Mouse (Mus musculus): ENCODE results near the gene Foxn3.

Gene Foxn3

GRCm38 (mm10) chr12:99356660-99357059 lies 206.7 kb downstream of the Foxn3 start:
- no peak for DNase-seq (ENCODE audit: low spot score in 2 of 2)

DNA sequence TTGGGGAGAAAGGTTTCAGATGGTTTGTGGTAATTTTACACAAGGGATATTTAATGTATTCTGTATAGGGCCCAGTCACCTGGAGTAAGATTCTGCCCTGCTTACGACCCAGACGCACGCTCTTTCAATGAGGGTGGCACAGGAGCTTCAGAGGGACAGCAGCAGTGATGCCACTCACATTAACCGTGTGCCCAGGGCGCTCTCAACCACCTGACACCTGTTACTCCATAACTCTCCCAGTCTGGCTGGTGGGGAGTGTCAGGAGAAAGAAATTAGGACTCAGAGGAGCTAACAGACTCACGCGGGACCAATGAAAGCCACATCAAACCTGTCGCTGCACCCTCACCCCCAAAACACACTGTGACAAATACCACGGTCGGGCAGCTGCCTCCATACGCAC lies 209.7 kb downstream of the Foxn3 start:
- no peak for DNase-seq (ENCODE audit: low spot score in 2 of 2)

- DNase-seq (ENCODE audit: low spot score in 2 of 2), result no peak
Observed at GRCm38 (mm10) chr12:99352583-99352982, 210.8 kb downstream of the Foxn3 start.

DNA sequence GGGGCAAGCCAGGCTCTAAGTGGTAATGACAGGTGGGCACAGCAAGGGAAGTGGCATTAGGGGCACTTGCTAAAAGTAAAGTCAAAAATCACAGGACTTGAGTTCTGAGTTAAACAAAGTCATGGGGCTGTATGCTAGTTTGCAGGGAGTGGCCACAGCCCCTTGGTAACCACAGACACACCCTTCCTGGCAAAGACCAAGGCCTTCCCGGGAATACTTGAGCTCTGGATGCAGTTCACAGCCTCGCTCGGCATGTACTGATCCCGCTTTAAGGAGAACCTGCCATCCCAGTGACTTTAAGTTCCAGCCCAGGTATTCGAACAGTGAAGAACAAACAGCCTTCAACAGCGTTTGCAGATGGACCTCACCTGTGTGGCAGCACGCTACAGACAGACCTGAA lies 211.2 kb downstream of the Foxn3 start:
- no peak for DNase-seq (ENCODE audit: low spot score in 2 of 2)

- no peak for DNase-seq (ENCODE audit: low spot score in 2 of 2)
Observed at GRCm38 (mm10) chr12:99351731-99352130, 211.7 kb downstream of the Foxn3 start.

DNA sequence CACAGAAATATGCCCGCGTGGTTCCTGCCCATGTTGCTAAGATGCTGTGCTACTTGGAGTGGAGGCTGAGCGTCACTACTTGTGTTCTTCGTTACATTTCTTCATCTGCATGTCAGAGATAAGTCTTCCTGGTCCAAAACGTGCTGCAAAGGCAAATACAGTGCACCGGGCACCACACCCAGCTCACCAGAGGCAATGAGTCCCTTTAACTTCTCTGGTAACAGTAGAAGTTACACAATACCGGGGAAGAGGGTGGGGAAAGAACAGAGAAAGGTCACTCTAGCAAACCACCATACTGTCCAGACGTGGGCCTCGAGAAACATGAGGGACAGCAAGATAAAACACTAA lies 213.8 kb downstream of the Foxn3 start:
- DNase-seq (ENCODE audit: low spot score in 2 of 2), result no peak

DNA sequence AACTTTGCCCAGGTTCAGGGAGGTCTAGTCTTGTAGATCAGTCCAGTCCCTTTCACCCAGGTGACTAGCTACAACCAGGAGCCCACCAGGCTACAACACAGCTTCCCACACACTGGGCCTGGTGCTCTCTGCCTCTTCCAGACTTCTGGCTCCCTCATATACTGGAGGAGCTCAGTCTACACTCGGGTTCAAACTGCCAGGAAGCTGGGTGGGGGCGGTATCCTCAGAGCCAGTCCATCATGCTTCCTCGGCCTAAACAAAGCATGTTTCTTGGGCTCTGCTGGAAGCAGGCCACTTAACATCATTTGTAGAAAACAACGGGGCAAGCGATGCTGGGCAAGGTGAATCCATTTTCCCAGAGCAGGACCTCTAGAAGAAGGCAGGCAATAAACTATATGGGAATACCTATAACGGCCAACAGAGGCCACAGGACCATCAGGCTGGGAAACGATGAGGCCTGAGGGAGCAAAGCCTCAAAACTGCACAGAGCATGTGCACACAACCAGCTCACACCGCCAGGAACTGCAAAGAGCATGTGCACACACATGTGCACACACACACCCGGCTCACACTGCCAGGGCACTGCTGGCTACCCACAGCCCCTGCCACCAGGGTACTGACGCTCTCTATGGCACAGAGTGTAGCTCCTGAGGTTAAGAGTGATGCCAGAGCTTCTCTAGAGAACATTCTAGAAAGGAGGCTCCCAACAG lies 214.3 kb downstream of the Foxn3 start:
- DNase-seq (ENCODE audit: low spot score in 2 of 2), result no peak

- DNase-seq (ENCODE audit: low spot score in 2 of 2), result no peak
Observed at GRCm38 (mm10) chr12:99347512-99347911, 215.9 kb downstream of the Foxn3 start.

DNA sequence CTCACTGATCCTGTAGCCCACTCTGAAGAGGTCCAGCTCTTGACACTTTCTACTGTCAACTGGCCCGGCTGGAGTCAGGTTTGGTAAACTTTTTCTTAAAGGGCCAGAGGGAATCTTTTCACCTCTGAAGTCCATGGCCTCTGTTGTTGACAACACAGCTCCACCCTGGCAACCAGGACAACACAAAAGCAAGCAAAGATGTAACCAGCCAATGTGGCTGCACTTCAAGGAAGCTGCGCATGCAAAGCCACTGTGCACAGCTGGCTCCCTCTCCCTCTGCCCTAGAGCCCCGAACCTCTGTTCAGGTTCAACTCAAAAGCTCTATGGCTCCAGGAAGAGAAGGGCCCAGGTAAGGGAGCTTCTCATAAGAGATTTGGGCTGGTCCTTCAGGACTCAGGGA lies 216.4 kb downstream of the Foxn3 start:
- DNase-seq (ENCODE audit: low spot score in 2 of 2), result no peak

DNA sequence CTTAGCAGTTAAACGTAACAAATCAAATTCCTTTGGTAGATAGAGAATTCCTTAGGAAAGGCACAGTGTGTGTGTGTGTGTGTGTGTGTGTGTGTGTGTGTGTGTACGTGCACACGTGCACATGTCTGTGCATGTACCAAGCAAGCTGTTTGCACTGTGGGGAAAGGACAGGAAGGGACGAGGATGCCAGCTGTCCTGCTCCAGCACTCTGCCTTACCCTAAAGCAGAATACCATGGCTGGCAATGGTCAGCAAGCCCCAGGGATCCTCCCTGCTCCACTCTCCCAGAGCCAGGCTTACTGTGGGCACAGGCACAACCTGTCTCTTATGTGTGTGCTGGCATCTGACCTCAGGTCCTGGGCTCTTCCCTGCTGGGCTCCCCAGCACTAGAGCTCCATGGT lies 218.1 kb downstream of the Foxn3 start:
- no peak for DNase-seq (ENCODE audit: low spot score in 2 of 2)

- DNase-seq (ENCODE audit: low spot score in 2 of 2), result no peak
Observed at GRCm38 (mm10) chr12:99343378-99343777, 220.0 kb downstream of the Foxn3 start.

DNA sequence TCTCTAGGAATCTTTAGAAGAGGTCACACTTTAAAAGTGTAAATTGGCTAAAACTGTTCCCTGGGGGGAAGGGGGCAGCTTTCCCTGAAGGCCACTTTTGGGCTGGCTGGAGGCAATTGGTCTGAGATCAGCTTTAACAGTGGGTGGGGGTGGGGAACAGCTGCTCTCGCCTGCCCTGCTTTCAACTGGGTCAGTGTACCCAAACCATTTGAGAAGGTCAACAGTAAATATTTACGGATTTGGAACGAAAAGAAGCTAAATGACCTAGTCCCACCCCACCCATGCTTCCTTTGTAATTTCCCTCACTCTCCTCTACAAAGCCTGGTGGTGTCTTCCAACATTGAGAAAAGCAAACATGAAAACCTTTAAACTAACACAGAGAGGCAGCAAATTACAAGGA lies 221.2 kb downstream of the Foxn3 start:
- no peak for DNase-seq (ENCODE audit: low spot score in 2 of 2)

GRCm38 (mm10) chr12:99341751-99342150 lies 221.6 kb downstream of the Foxn3 start:
- DNase-seq (ENCODE audit: low spot score in 2 of 2), result no peak

DNA sequence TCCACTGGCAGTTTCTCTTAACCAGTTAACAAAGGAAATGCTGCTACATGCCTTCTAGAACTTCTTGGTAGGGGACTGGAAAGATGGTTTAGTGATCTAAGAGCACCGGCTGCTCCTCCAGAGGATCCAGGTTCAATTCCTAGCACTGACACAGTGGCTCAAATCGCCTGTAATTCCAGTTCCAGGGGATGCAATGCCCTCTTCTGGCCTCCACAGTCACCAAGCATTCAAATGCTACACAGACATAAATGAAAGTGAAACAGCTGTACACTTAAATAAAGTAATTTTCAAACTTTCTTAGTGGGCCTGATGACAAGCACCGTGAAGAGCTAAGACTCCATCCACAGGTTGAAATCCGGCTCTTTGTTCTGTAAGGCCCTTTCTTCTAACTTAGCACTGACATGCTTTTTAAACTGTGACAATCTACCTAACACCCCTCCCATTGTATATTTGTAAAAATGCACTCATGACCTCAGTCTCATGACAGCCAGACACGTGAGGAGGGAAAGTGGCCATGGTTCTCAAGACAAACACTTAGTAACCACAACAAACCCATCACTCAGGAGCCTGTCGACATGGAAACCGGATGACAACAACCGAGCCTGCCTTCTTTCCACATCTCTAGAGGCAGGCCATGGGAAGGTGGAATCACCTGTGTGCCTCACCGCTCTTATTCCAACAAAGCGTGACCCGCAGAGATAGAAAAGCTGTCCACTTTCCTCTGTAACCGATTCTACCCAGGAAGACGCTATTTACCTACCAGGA lies 222.8 kb downstream of the Foxn3 start:
- no peak for DNase-seq (ENCODE audit: low spot score in 2 of 2)

DNA sequence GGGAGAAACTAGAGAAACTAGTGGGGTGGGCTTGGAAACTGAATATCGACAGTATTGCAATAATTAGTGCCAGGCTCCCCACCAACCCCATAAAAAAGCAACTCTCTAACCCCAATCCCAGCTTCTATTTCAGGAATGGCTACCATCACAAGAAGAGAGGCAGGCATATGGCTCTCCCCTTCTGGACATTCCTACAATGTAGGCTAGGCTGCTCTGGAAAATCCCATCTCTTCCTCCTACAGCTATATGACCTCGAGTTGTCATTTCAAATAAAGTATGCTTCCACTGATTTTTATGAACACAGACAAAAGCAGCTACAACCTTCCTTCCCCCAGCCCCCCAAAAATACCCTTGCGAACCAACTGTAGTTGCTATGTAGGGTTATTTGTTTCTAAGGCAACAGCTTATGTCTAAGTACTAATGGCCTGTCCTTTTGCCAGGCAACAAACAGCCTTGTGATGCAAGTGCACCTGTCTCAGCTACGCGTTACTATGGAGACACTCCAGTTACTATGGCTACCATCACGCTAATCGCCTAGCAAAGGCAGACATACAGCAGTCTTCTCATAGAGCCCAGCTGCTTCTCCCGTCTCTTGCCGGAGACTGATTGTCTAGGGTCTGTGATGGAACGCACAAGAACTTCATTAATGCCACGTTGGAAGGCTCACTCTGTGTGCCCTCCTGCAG lies 223.6 kb downstream of the Foxn3 start:
- peak in 1 of 2 experiments; percentile 69 for DNase-seq (ENCODE audit: low spot score in 2 of 2)

- DNase-seq (ENCODE audit: low spot score in 2 of 2), result no peak
Observed at GRCm38 (mm10) chr12:99338754-99339153, 224.6 kb downstream of the Foxn3 start.

DNA sequence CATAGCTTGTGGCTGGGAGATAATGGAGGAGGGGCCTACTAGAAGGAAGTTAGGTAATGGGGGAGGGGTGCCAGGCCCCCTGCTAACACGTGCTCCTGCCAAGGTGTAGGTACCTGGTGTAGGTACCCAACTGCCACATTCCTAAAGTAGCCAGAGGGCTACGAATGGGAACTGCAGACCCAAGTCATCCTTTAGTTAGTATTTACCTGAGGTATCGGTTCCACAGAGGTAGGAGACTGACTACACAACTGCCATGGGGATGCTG lies 226.3 kb downstream of the Foxn3 start:
- no peak for DNase-seq (ENCODE audit: low spot score in 2 of 2)

- DNase-seq (ENCODE audit: low spot score in 2 of 2), result peak in 1 of 2 experiments; percentile 56
Observed at GRCm38 (mm10) chr12:99336349-99337170, 226.8 kb downstream of the Foxn3 start.

- DNase-seq (ENCODE audit: low spot score in 2 of 2), result no peak
Observed at GRCm38 (mm10) chr12:99335628-99336027, 227.8 kb downstream of the Foxn3 start.

GRCm38 (mm10) chr12:99334026-99334425 lies 229.4 kb downstream of the Foxn3 start:
- DNase-seq (ENCODE audit: low spot score in 2 of 2), result no peak

DNA sequence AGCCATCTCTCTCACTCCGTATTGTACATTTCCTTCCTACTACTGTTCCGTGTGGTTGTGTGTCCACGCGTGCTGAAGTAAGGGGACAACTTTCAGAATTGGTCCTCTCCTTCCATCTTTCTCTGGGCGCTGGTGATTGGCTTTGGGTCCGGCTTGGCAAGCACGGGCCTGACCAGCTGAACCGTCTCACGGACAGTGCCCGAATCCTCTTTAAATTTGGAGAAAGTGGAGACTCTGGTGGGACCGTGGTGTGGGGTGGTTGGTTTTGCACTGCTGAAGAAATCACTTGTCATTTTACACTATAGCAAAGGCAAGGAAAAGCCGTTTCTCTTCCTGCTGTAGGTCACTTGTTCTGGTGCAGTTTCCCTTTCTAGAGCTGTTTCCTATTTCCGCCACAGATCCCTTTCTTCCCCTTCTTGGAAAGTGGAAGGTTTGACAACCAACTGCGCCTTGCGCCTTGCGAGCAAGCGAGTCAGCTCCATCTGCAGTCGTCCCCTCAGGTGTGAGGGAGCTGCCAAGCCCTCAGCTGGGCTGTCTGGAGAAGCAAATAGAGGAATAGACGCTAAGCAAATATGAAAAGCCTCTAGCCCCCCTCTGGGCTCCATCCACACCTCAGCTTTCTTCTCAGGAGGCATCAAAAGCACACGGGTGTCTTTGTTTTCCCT lies 229.9 kb downstream of the Foxn3 start:
- no peak for DNase-seq (ENCODE audit: low spot score in 2 of 2)
